Mouse (Mus musculus): ENCODE measurements around the gene Fam151b.

Gene Fam151b

DNA sequence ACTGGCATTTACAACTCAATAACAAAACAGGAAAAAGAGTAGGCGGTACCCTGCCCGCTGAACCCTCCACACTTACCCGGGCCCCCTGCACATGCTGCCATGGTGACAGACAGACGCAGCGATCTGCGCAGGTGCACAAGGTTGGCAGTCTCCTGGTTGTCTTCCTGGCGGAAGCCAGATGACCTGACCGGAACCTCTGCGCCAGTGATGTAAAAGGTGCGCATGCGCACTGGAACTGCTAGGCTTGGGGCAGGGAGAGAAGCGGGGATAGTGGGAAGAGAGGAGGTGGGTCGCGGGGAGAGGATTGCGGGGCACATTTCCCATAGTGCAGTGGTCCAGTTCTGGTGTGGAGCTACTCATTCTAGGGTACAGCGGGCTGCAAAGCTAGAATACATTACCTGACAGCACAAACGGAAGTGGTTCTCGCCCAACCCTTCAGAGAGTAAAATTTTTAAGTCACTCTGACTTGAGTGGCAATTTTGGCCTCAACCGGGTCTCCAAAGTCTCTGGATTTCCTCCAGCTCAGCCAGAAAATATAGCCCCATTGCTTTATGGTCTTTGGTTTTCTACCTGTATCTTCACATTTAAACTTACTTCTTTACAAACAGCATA lies at the start of gene Fam151b:
Gene Fam151b (minus strand): TSS at position 164 of the 612 bp plus-strand sequence.
- DNase-seq (ENCODE audit: low spot score), result peak; percentile 83

DNA sequence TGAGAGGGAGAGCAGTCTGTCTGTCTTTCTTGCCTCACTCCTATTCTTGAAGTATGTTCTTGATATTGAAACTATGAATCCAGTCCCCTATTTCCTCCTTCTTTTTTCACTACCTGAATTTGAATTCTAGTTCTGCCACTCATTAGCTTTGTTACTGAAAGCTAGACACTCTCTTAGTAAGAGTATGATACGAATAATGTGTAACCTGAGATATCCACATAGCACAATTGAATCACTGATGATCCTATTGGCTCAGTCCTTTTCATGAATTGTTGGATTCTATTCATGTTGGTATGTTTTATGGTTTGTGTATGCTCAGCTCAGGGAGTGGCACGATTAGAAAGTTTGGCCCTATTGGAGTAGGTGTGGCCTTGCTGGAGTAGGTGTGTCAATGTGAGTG lies 48.4 kb upstream of the Fam151b start:
- DNase-seq (ENCODE audit: low spot score), result no peak

DNA sequence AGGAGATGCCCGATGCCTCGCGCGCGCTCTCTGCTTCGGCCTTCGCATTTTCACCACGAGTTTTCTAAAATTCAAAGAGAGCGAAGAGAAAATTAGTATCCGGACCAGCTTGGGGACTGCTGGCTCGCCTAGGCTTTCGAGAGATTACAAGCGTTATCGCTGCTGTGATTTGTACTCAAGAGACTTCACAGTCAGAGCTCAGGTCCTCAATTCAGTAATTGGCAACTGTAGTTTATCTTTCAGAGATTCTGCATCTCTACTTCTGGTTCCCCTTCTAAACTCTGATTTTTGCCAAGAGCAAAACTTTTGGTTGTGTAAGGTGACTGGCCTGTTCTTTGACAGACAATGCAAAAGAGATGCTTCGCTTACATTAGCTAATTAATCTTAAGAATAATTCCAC lies 47.4 kb upstream of the Fam151b start:
- no peak for DNase-seq (ENCODE audit: low spot score)

DNA sequence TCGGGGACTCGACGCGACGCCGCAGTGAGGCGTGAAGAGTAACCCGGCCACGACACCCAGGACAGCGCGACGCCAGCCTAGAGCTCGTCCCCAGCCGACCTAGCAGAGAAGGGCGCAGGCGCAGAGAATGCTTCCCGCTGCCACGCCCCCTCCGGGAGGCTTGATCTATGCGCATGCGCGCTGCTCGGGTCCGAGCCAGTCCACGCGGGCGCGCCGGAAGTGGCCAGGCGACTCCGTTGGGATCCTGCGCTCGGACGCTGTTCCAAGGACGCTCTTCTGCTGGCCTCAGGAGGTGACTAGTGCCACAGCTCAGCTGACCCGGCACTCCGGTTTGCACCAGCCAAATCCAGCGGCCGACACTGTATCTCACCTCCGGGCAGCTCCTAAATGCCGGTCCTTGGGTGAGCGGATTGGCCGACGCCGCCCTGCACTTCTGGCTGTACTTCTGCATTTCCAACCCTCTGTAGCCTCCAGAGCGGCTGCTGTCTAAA lies 47.0 kb upstream of the Fam151b start, which contains the start of gene Zfyve16:
Gene Zfyve16 (minus strand): TSS at position 148 of the 491 bp plus-strand sequence.
- DNase-seq (ENCODE audit: low spot score), result peak; percentile 93

DNA sequence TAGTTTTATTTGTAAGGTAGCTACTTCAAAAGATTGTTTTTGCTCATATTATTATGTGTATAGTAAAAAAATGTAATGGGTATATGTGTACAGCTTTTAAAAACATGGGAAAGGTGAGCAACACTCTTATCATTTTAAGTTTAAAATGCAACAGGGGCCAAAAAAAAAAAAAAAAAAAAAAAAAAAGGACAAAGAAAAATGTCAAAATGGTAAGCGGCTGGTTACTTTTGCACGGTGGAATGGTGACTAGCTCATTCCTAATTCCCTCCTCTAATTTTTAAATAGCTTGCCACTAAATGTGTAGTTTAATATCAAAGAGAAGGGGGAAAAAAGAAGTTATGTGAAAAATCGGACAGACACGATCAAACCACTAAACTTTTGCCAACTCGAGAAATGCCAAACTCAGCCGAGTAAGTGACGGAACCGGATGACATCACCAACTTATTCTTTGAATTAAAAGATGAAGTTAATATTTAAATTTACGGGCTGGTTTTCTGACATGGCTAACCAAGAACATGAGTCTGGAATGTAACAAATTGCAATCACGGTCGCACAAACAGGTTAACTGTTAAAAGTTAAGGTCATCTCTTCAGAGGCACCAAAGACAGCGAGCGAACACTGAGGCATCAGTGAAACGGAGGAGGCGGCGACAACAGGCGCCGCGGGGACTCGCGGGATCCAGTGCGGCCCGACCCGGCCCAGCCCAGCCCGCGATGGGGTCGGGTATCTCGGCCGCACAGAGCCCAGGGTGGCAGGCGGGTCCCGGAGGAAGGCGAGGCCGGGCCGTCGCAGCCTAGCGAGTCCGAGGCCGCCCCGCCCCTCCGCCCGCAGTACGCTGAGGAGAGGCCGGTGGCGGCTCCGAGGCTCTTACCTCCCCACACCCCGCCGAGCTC lies 46.3 kb upstream of the Fam151b start:
- no peak for DNase-seq (ENCODE audit: low spot score)

DNA sequence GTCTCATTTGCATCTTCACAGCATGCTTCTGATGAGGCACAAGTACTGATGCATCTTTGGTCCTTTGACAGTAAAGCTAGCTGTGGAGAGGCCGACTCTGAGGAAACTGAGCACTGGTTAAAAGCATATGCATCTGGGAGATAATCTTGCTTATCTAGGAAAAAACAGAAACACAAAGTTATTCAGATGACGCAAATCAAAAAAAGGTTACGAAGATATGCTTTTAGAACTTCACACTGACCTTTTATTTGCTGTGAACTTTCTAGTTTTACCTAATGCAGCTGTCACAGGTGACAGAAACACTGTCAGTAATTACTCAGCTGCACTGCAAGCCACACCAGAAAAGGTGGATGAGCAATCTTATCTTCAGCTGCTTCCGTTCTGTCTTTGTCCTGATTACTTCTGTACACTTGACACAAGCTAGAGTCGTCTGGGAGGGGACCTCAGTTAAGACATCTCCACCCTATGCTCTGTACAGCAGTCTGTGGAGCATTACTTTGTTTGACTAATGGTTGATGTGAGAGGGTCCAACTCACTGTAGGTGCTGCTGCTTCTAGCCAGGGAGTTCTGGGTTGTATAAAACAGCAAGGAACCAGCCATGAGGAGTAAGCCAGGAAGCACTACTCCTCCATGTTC lies 39.5 kb upstream of the Fam151b start:
- DNase-seq (ENCODE audit: low spot score), result no peak

DNA sequence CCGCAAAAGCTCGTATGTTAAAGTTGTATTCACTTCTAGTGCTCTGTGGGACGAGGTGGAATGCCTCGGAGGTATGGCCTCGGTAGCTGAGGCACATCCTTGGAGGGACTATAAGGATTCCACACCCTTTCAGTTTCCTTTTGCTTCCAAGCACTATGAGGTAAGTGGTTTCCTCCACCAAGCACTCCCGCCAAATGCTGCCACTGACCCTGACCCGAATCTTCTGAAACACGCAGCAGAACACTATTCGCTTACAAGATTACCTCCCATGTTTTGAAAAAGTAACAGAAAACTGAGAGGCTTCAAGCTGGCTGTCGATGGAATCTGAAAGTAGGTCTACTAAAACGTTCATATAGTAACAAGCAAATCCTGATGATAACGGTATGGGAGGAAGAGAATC lies 21.1 kb upstream of the Fam151b start:
- no peak for DNase-seq (ENCODE audit: low spot score)

DNA sequence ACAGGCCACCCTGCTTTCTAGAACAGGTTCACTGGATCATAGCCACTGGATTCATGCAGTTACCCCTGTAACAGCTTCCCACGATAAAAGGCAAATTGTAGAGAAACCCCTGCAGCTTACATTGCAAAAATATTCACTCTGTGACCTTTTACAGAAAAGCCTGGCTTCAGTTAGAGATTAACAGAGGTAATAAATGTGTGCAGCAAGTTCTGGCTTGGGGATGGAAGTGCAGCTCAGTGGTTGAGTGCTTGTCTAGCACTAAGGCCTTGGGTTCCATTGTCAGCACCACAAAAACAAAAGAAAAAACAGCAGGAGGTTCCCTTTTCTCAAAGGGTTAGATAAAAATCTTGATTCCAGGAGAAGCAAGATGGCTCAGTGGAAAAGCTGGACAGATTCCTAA lies 8.1 kb upstream of the Fam151b start:
- DNase-seq (ENCODE audit: low spot score), result no peak

DNA sequence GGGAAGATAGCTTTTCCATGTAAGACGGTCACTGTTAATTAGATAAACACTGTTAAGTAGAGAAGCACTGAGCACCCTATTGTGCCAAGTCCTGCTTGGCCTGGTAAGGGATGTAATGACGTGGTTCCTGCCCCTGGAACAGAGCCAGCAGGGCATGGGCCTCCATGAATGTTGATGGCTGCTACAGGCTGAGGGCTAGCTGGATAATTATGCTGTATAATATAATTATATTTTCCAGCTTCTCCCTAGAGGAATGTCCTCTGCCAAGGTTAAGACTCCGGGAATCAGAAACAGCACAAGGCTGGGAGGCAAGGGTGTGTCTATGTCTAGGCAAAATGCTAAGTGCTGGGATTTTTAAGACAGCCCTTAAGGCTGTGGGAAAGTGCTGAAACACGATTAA lies 7.0 kb upstream of the Fam151b start:
- DNase-seq (ENCODE audit: low spot score), result no peak

DNA sequence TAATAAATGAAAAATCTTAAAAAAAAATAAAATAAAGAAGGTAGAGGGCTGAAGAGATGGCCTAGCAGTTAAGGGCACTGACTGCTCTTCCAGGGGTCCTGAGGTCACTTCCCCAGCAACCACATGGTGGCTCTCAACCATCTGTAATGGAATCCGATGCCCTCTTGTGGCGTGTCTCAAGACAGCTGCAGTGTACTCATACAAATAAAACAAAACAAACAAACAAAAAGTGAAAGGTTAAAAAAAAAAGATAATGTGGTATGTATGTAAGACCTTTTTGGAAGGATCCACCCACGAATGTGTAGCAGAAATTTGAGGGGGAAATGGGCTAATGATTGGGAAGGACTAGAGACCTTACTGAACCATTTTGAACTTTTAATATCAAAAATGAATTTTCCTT lies 467 bp downstream of the Fam151b start:
- DNase-seq (ENCODE audit: low spot score), result peak; percentile 15

DNA sequence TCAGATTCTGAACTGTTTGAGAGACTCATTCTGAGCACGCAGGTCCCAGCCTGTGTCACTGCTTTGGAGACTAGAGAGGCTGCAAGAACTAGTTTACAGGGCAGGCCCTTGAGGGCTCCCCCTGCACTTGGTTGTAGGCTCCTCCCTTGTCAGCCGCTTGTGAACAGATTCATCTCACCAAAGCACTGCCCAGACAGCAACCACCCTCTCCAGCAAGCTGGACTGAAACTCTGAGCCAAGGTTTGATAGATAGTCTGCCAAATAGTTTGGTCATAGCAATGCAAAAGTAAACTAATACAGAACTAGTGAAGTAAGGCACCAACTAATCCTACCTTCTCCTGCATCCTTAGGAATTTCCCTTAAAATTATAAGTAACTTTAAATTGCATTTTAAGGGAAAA lies 13.7 kb downstream of the Fam151b start:
- DNase-seq (ENCODE audit: low spot score), result no peak

DNA sequence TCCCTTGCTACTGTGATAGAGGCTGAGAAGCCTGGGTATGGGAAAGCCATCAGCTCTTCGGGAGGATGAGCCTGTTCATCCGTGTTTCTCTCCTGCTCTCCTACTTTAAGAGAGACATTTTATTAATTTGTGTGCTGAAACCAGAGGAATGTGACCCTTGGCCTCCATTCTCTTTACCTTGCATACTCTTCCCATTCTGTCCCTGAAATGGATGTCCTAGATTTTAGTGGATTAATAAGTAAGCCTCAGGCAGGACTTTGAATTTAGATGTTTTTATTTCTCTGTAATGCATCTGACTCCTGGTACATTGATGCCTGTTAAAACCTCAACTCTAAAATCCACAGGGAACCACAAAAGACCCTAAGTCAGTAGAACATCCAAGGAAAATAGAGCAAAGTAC lies 14.4 kb downstream of the Fam151b start:
- no peak for DNase-seq (ENCODE audit: low spot score)

DNA sequence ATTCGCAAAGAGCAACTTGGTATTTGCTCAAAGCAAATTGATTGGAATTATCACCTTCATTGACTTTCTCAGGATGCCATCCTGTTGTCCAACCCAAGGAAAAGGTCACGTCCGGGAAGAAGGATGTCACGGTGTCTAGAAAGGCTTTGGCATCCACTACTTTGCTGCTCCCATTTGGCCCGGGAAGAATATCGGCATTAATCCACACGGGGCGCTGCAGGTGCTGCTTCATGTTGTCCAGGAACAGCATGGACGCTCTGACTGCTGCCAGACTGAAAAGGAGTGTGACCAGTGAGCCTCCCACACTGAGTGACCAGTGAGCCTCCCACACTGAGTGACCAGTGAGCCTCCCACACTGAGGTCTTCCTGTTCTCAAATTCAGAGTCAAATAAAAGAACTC lies 15.9 kb downstream of the Fam151b start:
- DNase-seq (ENCODE audit: low spot score), result no peak

DNA sequence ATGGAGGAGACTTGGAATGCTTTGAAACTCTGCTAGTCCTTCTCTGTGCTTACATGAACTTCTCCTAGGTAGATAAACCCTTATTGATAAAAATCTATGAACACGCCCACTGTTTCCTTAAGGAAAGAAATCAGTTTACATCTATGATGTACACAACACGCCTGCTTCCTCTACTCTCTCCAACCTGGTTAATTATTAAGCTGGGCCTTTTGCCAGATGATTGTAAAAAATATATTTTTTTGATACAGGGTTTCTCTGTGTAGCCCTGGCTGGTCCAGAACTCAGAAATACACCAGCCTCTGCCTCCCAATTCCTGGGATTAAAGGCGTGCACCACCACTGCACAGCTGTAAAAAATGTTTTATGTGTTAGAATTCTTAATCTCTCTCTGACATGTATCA lies 19.1 kb downstream of the Fam151b start:
- no peak for DNase-seq (ENCODE audit: low spot score)

DNA sequence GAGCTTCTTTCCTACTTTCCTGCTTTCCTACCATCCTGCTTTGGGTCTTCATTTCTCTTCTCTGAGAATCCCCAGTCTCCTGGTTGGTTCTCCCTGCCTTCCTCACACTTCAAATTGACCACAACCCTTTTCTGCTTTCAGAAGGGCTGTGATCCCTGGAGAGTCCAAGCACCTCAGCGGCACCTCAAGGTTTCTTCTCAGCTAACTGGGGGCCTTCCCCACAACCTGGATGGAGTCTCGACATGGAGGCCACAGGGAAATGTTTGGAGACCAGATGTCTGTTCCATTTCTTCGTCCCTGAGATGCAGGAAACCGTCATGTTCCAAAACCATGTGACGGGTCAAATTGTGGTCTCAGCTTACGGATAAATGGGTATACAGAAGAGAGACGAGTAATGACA lies 36.9 kb downstream of the Fam151b start:
- DNase-seq (ENCODE audit: low spot score), result no peak

DNA sequence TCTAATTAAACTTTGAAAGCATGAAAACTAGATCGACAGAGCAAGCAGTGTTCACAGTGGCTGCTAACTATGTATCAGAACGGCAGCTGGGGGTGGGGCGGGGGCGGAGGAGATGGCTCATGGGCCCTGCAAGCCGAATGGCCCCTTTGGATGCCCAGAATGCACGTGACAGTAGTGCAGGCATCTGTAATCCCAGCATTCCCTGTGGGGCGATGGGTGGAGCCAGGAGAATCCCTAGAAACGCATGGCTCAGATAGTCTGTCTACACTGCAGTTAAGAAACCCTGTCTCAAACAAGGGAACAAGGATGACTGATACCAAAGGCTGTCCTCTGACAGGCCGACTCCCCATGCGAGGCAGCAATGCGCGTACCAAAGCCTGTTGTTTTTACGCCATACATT lies 43.5 kb downstream of the Fam151b start:
- no peak for DNase-seq (ENCODE audit: low spot score)

DNA sequence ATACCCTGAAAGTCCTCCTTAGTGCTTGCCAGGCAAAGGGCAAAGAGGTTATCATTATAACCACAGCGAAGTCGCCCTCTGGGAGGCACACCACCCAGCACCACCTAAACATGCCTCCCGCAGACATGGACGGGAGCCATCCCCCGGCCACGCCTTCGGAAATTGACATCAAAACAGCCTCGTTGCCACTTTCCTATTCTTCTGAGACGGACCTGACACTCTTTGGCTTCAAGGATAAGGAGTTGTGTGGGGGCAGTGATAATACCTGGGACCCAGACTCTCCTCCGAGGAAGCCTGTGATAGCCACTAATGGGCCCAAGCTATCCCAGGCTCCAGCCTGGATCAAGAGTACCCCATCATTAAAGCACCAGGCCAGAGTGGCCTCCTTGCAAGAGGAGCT lies 45.2 kb downstream of the Fam151b start:
- no peak for DNase-seq (ENCODE audit: low spot score)

DNA sequence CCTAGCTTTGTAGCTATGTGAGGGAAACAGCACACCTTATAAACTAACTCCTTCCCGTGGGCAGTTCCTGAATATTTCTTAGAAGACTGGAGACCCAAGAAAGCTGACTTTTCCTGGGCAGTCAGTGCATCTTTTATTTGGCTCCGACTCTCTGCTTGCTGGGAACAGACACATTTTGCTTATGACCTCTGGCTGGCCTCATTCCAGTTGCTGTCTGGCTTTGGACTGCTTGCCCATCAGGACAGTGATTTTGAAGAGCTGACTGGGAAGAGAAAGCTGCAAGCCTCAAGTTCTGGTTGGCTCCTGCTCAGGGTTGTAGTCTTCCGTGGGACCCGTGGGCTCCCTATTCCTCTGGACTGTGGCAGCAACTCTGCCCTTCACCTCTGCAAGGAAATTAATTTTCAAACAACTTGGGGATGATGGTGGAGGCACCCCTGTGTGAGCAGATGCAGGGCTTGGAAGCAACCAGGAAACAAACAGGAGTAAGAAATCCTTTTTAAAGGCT lies 56.4 kb downstream of the Fam151b start:
- DNase-seq (ENCODE audit: low spot score), result no peak

DNA sequence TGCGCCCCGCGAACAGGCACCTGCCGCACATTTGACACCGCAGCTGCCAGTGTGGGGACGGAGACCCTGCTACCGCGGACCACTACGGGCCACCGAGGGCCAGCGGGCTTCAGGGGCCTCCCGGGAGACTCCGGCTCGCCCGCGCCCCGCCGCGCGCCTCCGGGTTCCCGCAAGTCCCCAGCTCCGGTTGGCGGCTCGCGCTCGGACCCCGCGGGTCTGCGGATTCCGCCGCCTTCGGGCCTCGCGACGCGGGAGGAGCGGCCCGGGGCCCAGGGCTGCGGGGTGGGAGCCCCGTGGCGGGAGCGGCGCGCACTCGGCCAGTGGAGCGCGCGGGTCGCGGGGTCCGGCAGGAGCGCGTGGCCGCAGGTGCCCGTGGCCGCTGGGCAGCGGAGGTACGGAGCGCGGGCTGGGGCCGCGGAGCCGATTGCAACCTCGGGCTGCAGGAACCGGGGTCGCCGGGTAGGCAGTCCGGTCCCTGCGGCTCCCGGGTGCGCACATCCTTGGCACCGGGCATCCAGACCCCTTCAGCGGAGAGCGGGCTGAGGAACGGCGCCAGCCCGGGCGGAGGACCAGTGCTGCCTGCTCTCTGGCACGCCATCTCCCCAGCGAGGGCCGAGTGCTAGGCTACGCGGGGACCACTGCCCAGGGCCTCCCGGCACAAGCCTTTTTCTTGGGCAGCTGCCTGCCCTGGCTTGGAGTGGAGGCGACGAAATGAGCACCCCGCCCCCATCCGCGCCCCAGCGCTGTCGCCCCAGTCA lies 57.3 kb downstream of the Fam151b start:
- no peak for DNase-seq (ENCODE audit: low spot score)

DNA sequence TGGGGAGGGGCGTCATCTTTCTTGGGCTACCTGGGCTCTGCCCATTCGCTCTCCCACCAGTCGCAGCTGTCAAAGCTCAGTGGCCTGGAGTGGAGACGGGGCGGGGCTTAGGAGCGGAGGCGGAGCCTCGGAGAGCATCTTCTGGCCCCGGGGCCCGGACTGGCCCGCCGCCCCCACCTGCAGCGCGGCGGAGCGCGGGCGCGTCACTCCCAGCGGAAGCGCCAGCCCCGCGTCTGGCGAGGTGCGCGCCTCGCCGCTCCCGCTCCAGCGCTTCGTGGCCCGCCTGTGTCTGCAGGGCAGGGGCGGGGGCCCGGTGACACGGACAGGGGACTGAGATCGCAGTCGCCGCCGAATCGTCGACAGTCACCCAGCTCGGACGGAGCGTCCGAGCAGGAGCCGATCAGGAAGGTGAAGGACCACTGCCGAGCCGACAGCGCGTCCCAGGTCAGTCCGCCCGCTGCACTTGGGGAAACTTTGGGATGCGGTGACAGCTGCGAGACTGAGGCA lies 58.0 kb downstream of the Fam151b start, which contains the start of gene Ankrd34b:
Gene Ankrd34b (plus strand): TSS at position 139 of the 507 bp plus-strand sequence.
- DNase-seq (ENCODE audit: low spot score), result no peak

DNA sequence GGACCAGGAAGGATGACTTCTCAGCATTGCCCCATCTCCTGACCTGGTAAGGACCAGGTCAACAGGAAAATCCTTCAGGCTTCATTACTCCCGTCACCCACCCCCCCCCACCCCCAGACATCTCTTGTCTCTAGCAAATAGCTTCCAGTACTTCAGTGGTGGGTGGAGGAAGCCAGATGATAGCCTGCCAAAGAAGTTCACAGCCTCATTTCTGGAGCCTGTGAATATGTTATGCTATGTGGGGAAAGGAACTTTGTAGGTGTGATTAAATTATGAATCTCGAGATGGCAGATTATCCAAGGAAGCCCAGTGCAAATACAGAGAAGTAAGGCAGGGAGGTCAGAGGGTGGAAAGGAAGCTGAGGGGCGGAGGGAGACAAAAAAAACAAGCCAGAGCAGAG lies 60.1 kb downstream of the Fam151b start:
- no peak for DNase-seq (ENCODE audit: low spot score)

DNA sequence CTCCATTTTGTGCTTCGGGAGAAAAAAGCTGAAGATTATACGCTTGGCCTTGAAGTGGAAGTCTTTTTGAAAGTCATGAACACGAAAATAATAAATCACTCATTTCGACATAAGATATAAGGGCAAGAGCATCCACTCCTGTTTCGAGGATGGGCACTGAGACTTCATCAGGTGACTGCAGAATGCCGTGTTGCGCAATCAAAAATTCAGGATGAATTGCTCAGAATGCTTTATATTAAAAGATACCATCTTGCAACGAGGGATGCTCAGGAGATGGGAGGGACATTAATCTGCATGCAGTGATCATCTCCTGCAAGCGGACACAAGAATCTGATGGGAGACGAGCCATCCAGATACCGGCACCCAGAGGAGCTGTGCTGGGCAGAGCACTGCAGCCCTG lies 64.2 kb downstream of the Fam151b start:
- DNase-seq (ENCODE audit: low spot score), result no peak
